Comparison of ENCODE assay signal across 9 mouse cellular contexts in genomic region chr9:47422151-47422599, GRCm38 (mm10).
DNase-seq lines count a peak whose midpoint lies in the region; ATAC-seq and TF ChIP-seq lines count a peak whose summit lies in the region.
"Had no signal": no experiment of that assay in that cellular context is flagged by ENCODE, and none has a peak within 500 bp of the region (broad histone marks: within the 10 kb centered on the region; RNA-seq: fewer than 3 reads in every experiment).

No protein-coding gene starts in this region.

- peak overlapping the region; percentile 8; the same call in 1 of the 2 replicates for H3K27ac ChIP-seq in hindbrain, embryonic 13.5 days
- no peak overlapping the region for H3K27ac ChIP-seq in hindbrain, embryonic 11.5 days (ENCODE audit: low read depth, low read length)
- H3K27ac ChIP-seq in heart, embryonic 11.5 days (ENCODE audit: low read depth, low read length): no peak overlapping the region
- H3K27ac ChIP-seq in kidney, postnatal 0 days: no peak overlapping the region
- H3K27ac ChIP-seq in lung, embryonic 16.5 days (ENCODE audit: low read length): peak overlapping the region; percentile 70; the same call in 1 of the 2 replicates

- peaks cover 24% of the 10 kb centered on the region for H3K4me1 ChIP-seq in hindbrain, embryonic 13.5 days (replicated peaks)
- no peaks in the 10 kb centered on the region for H3K4me1 ChIP-seq in hindbrain, embryonic 11.5 days (replicated peaks; ENCODE audit: control insufficient read depth, insufficient read depth, low read length)
- H3K4me1 ChIP-seq in heart, embryonic 11.5 days (ENCODE audit: control insufficient read depth, insufficient read depth, low read length): peaks cover 16% of the 10 kb centered on the region
- H3K4me1 ChIP-seq in kidney, postnatal 0 days (replicated peaks; ENCODE audit: insufficient read depth, low read length): no peaks in the 10 kb centered on the region
- peaks cover 19% of the 10 kb centered on the region for H3K4me1 ChIP-seq in lung, embryonic 16.5 days (replicated peaks; ENCODE audit: control insufficient read depth, insufficient read depth, low read length)

- TF ChIP-seq CTCF in kidney, postnatal 0 days (IDR thresholded peaks at IDR 0.05; ENCODE audit: low read depth): no peak

- H3K27me3 ChIP-seq in hindbrain, embryonic 13.5 days: 0 out of 2 replicates have a peak, but pooled peaks cover 5% of the 10 kb centered on the region
- no peaks in the 10 kb centered on the region for H3K27me3 ChIP-seq in hindbrain, embryonic 11.5 days (ENCODE audit: control insufficient read depth, insufficient read depth, low read length)
- peaks cover 49% of the 10 kb centered on the region for H3K27me3 ChIP-seq in heart, embryonic 11.5 days (ENCODE audit: control insufficient read depth, insufficient read depth, low read length)
- H3K27me3 ChIP-seq in kidney, postnatal 0 days (ENCODE audit: insufficient read depth, low read length): no peaks in the 10 kb centered on the region
- peaks cover 3% of the 10 kb centered on the region for H3K27me3 ChIP-seq in lung, embryonic 16.5 days (ENCODE audit: control insufficient read depth, insufficient read depth, low read depth, low read length)
- H3K27me3 ChIP-seq: CH12.LX had no signal

- no peak for ATAC-seq in hindbrain, embryonic 13.5 days (ENCODE audit: low FRiP score)
- ATAC-seq in hindbrain, embryonic 11.5 days (ENCODE audit: low FRiP score): no peak
- no peak for ATAC-seq in heart, embryonic 11.5 days (replicated peaks; ENCODE audit: insufficient number of reproducible peaks, low FRiP score, low TSS enrichment)
- ATAC-seq in kidney, postnatal 0 days (replicated peaks; ENCODE audit: low FRiP score, low read depth): no peak
- peak; percentile 78 for ATAC-seq in lung, embryonic 16.5 days (ENCODE audit: low read depth)
- no peak for ATAC-seq in granulocyte monocyte progenitor cell, adult 5-6 weeks (replicated peaks; ENCODE audit: poor library complexity, severe bottlenecking)

- no peak overlapping the region for H3K4me3 ChIP-seq in hindbrain, embryonic 13.5 days
- no peak overlapping the region for H3K4me3 ChIP-seq in hindbrain, embryonic 11.5 days (ENCODE audit: low read depth, low read length)
- H3K4me3 ChIP-seq in heart, embryonic 11.5 days (ENCODE audit: low read depth, low read length): no peak overlapping the region
- H3K4me3 ChIP-seq in kidney, postnatal 0 days (replicated peaks; ENCODE audit: low read depth, low read length): no peak overlapping the region
- no peak overlapping the region for H3K4me3 ChIP-seq in lung, embryonic 16.5 days (ENCODE audit: low read length)

- no peak overlapping the region for H3K4me2 ChIP-seq in hindbrain, embryonic 13.5 days
- no peak overlapping the region for H3K4me2 ChIP-seq in hindbrain, embryonic 11.5 days (replicated peaks; ENCODE audit: low read depth, low read length)
- peak overlapping the region; percentile 6; the same call in 1 of the 2 replicates for H3K4me2 ChIP-seq in heart, embryonic 11.5 days
- no peak overlapping the region for H3K4me2 ChIP-seq in kidney, postnatal 0 days (ENCODE audit: low read length)
- H3K4me2 ChIP-seq in lung, embryonic 16.5 days (ENCODE audit: low read depth, low read length): no peak overlapping the region

- no peak for DNase-seq in hindbrain, embryonic 11.5 days (ENCODE audit: low spot score)
- DNase-seq in cerebellum, adult 11-12 months: peak; percentile 80
- DNase-seq in kidney, postnatal 0 days (ENCODE audit: low spot score): peak; percentile 72
- no peak for DNase-seq in urinary bladder, postnatal 10 days (ENCODE audit: low spot score)

- H3K9ac ChIP-seq in hindbrain, embryonic 13.5 days: no peak overlapping the region
- H3K9ac ChIP-seq in hindbrain, embryonic 11.5 days (ENCODE audit: low read depth, low read length): no peak overlapping the region
- H3K9ac ChIP-seq in heart, embryonic 11.5 days (ENCODE audit: low read depth, low read length): no peak overlapping the region
- H3K9ac ChIP-seq in kidney, postnatal 0 days (ENCODE audit: low read depth, low read length): no peak overlapping the region
- H3K9ac ChIP-seq in lung, embryonic 16.5 days (ENCODE audit: low read length): no peak overlapping the region

- H3K9me3 ChIP-seq in hindbrain, embryonic 13.5 days: no peaks in the 10 kb centered on the region
- no peaks in the 10 kb centered on the region for H3K9me3 ChIP-seq in hindbrain, embryonic 11.5 days (ENCODE audit: control insufficient read depth, low read length)
- no peaks in the 10 kb centered on the region for H3K9me3 ChIP-seq in heart, embryonic 11.5 days (replicated peaks; ENCODE audit: control insufficient read depth, low read length)
- H3K9me3 ChIP-seq in kidney, postnatal 0 days (replicated peaks; ENCODE audit: low read length): no peaks in the 10 kb centered on the region
- H3K9me3 ChIP-seq in lung, embryonic 16.5 days (ENCODE audit: control insufficient read depth, low read length): no peaks in the 10 kb centered on the region

- no peaks in the 10 kb centered on the region for H3K36me3 ChIP-seq in hindbrain, embryonic 13.5 days
- no peaks in the 10 kb centered on the region for H3K36me3 ChIP-seq in hindbrain, embryonic 11.5 days (ENCODE audit: control insufficient read depth, insufficient read depth, low read length)
- no peaks in the 10 kb centered on the region for H3K36me3 ChIP-seq in heart, embryonic 11.5 days (ENCODE audit: control insufficient read depth, insufficient read depth, low read length)
- no peaks in the 10 kb centered on the region for H3K36me3 ChIP-seq in kidney, postnatal 0 days (ENCODE audit: insufficient read depth, low read length)
- H3K36me3 ChIP-seq in lung, embryonic 16.5 days (ENCODE audit: control insufficient read depth, insufficient read depth, low read length): no peaks in the 10 kb centered on the region

- WGBS in hindbrain, embryonic 13.5 days: 39% methylated on average over 9 of the region's 9 CpGs
- WGBS in hindbrain, embryonic 11.5 days: 47% methylated on average over 9 of the region's 9 CpGs
- 13% methylated on average over 9 of the region's 9 CpGs for WGBS in heart, embryonic 11.5 days (ENCODE audit: insufficient replicate concordance)
- 10% methylated on average over 9 of the region's 9 CpGs for WGBS in kidney, postnatal 0 days
- WGBS in lung, embryonic 16.5 days: 15% methylated on average over 9 of the region's 9 CpGs

Comparison
In these comparisons a context has a peak if more than half of its experiments do, and no peak if none do; other contexts are left out.
1. H3K27ac ChIP-seq: peak in hindbrain, embryonic 13.5 days (single experiment) and lung, embryonic 16.5 days (single experiment); none in hindbrain, embryonic 11.5 days (single experiment), heart, embryonic 11.5 days (single experiment) and kidney, postnatal 0 days (single experiment).
2. DNase-seq: peak in cerebellum, adult 11-12 months (single experiment) and kidney, postnatal 0 days (single experiment); none in hindbrain, embryonic 11.5 days (single experiment) and urinary bladder, postnatal 10 days (single experiment).